Mouse (Mus musculus): ENCODE data around the gene Dusp11. TPM values are rescaled to one million over a fixed set of nuclear protein-coding genes. Genes with fewer than 3 reads are reported as not detected.
"Not testable (repeated sequence)": the region's sequence is repeated elsewhere in the genome, so short reads cannot be mapped to it uniquely, and the experiment has no call there.

Dusp11 gene
- 49.8 TPM in 2 replicates for polyA plus RNA-seq (2014; fragmentation: Nextera tagmentation; extraction: Ambion mirVana)

- Histone ChIP-seq H3K27me3 (ENCODE audit: control insufficient read depth, insufficient read depth, low read length) (no peaks in the 10 kb centered on the region), H3K27ac (replicated peaks in 1 of 2; ENCODE audit: control insufficient read depth in 1 of 2, insufficient read depth in 1 of 2, low read depth in 2 of 2, low read length in 2 of 2) (peak within 1 kb of the TSS; percentile 97 to 99), H3K9ac (ENCODE audit: low read length) (peak within 1 kb of the TSS; percentile 93), H3K4me1 (ENCODE audit: control insufficient read depth in 2 of 2, insufficient read depth in 2 of 2, low read length in 2 of 2) (peaks cover 3 to 9% of the 10 kb centered on the region in 2 experiments), H3K36me3 (ENCODE audit: control insufficient read depth, insufficient read depth, low read length) (peaks cover 30% of the 10 kb centered on the region), H3K4me2 (ENCODE audit: low read length) (peak within 1 kb of the TSS; percentile 81), H3K4me3 (ENCODE audit: control insufficient read depth in 1 of 2, insufficient read depth in 1 of 2, low read depth in 1 of 2, low read length in 2 of 2) (peak within 1 kb of the TSS; percentile 72 to 89), H3K9me3 (ENCODE audit: control insufficient read depth, low read length) (no peaks in the 10 kb centered on the region)
- WGBS = under 1% methylated on average over 67 of the region's 70 CpGs
- ATAC-seq (ENCODE audit: insufficient number of reproducible peaks, insufficient read depth, low FRiP score, low read depth) = peak; percentile 97
These were observed at the start of gene Dusp11 for GRCm38 (mm10) chr6:85961101-85962091. Gene Dusp11 (minus strand): TSS chr6:85961667.

DNA sequence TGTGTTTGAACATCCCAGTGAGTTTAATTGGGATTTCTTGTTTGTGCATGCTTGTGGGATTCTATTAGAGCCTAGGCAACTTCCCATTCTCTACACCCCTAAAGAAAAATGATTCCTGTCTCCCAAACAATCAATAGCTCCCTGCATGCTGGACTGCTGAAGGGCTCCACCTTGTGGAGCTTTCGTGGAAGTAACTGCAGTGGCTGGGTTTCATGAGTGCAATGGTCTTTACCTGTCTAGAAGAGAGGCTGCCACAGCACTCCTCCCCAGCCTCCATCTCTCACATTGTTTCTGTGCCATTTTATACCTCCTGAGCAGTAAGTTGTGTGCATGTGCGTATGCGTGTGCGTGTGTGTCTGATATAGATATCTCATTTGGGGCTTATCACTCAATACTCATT, 48.5 kb upstream of the Dusp11 start:
- ATAC-seq (ENCODE audit: insufficient number of reproducible peaks, insufficient read depth, low FRiP score, low read depth) = no peak
- no peaks in the 10 kb centered on the region for H3K9me3 ChIP-seq (ENCODE audit: control insufficient read depth, low read length)
- no peaks in the 10 kb centered on the region for H3K36me3 ChIP-seq (ENCODE audit: control insufficient read depth, insufficient read depth, low read length)
- no peaks in the 10 kb centered on the region for H3K27me3 ChIP-seq (ENCODE audit: control insufficient read depth, insufficient read depth, low read length)
- no peak overlapping the region for H3K4me3 ChIP-seq (ENCODE audit: control insufficient read depth in 1 of 2, insufficient read depth in 1 of 2, low read depth in 1 of 2, low read length in 2 of 2)
- no peaks in the 10 kb centered on the region for H3K4me1 ChIP-seq (ENCODE audit: control insufficient read depth in 2 of 2, insufficient read depth in 2 of 2, low read length in 2 of 2)
- no peak overlapping the region for H3K9ac ChIP-seq (ENCODE audit: low read length)
- WGBS = 33% methylated on average over 4 of the region's 4 CpGs
- no peak overlapping the region for H3K4me2 ChIP-seq (ENCODE audit: low read length)
- no peak overlapping the region for H3K27ac ChIP-seq (replicated peaks in 1 of 2; ENCODE audit: control insufficient read depth in 1 of 2, insufficient read depth in 1 of 2, low read depth in 2 of 2, low read length in 2 of 2)

GRCm38 (mm10) chr6:86004271-86005148, 43.0 kb upstream of the Dusp11 start:
- H3K4me3 ChIP-seq (ENCODE audit: control insufficient read depth in 1 of 2, insufficient read depth in 1 of 2, low read depth in 1 of 2, low read length in 2 of 2) = 0 out of 4 replicates have a peak overlapping the region, but pooled peaks of 1 of the 2 experiments have one; percentile 2
- ATAC-seq (ENCODE audit: insufficient number of reproducible peaks, insufficient read depth, low FRiP score, low read depth) = no peak; the same call in 1 of the 2 replicates
- H3K27ac ChIP-seq (replicated peaks in 1 of 2; ENCODE audit: control insufficient read depth in 1 of 2, insufficient read depth in 1 of 2, low read depth in 2 of 2, low read length in 2 of 2) = no peak overlapping the region
- H3K36me3 ChIP-seq (ENCODE audit: control insufficient read depth, insufficient read depth, low read length) = no peaks in the 10 kb centered on the region
- H3K27me3 ChIP-seq (ENCODE audit: control insufficient read depth, insufficient read depth, low read length) = no peaks in the 10 kb centered on the region
- WGBS = 7% methylated on average over 18 of the region's 18 CpGs
- peak overlapping the region; percentile 58 for H3K4me2 ChIP-seq (ENCODE audit: low read length)
- 0 out of 2 replicates have a peak overlapping the region, but pooled peaks have one; percentile 46 for H3K9ac ChIP-seq (ENCODE audit: low read length)
- H3K4me1 ChIP-seq (ENCODE audit: control insufficient read depth in 2 of 2, insufficient read depth in 2 of 2, low read length in 2 of 2) = no peaks in the 10 kb centered on the region; a peak in 1 of 4 replicates
- 0 out of 2 replicates have a peak, but pooled peaks cover 2% of the 10 kb centered on the region for H3K9me3 ChIP-seq (ENCODE audit: control insufficient read depth, low read length)

DNA sequence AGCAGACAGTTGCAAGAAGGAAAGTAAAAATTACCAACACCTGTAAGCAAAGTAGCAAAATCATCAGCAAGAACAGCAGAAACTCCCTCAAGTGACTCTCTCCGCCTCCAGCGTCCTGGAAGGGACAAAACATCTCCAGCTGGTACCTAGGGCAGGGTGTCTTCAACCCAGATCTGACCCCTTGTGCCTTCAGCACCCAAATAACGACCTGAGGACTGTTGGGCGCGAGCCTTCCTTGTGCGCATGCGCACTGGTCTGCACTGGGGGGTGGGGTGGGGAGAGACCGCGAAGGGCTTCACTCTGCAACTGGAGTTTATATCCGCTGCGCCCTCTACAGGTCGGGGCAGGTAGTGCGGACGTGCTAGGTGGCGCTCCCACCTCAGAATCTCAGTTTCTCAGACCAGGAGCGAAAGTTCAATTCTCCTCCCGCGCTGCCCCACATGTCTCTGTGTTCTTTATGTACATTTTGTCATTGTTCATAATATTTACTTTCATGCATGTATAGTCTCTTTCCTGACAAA, 42.0 kb upstream of the Dusp11 start:
- 0 out of 2 replicates have a peak, but pooled peaks cover 2% of the 10 kb centered on the region for H3K9me3 ChIP-seq (ENCODE audit: control insufficient read depth, low read length)
- no peak overlapping the region for H3K27ac ChIP-seq (replicated peaks in 1 of 2; ENCODE audit: control insufficient read depth in 1 of 2, insufficient read depth in 1 of 2, low read depth in 2 of 2, low read length in 2 of 2)
- no peaks in the 10 kb centered on the region for H3K27me3 ChIP-seq (ENCODE audit: control insufficient read depth, insufficient read depth, low read length)
- no peak overlapping the region for H3K4me3 ChIP-seq (ENCODE audit: control insufficient read depth in 1 of 2, insufficient read depth in 1 of 2, low read depth in 1 of 2, low read length in 2 of 2)
- H3K4me2 ChIP-seq (ENCODE audit: low read length) = no peak overlapping the region
- WGBS = 68% methylated on average over 18 of the region's 18 CpGs
- ATAC-seq (ENCODE audit: insufficient number of reproducible peaks, insufficient read depth, low FRiP score, low read depth) = no peak
- no peak overlapping the region for H3K9ac ChIP-seq (ENCODE audit: low read length)
- no peaks in the 10 kb centered on the region; a peak in 1 of 4 replicates for H3K4me1 ChIP-seq (ENCODE audit: control insufficient read depth in 2 of 2, insufficient read depth in 2 of 2, low read length in 2 of 2)
- no peaks in the 10 kb centered on the region for H3K36me3 ChIP-seq (ENCODE audit: control insufficient read depth, insufficient read depth, low read length)

- ATAC-seq (ENCODE audit: insufficient number of reproducible peaks, insufficient read depth, low FRiP score, low read depth); H3K4me1 ChIP-seq (ENCODE audit: control insufficient read depth in 2 of 2, insufficient read depth in 2 of 2, low read length in 2 of 2); H3K9ac ChIP-seq (ENCODE audit: low read length); H3K36me3 ChIP-seq (ENCODE audit: control insufficient read depth, insufficient read depth, low read length); H3K4me2 ChIP-seq (ENCODE audit: low read length); H3K27me3 ChIP-seq (ENCODE audit: control insufficient read depth, insufficient read depth, low read length); H3K27ac ChIP-seq (replicated peaks in 1 of 2; ENCODE audit: control insufficient read depth in 1 of 2, insufficient read depth in 1 of 2, low read depth in 2 of 2, low read length in 2 of 2); H3K4me3 ChIP-seq (ENCODE audit: control insufficient read depth in 1 of 2, insufficient read depth in 1 of 2, low read depth in 1 of 2, low read length in 2 of 2); H3K9me3 ChIP-seq (ENCODE audit: control insufficient read depth, low read length): not testable (repeated sequence)
- WGBS = 89% methylated on average over 5 of the region's 5 CpGs
These were observed 29.3 kb upstream of the Dusp11 start for GRCm38 (mm10) chr6:85990774-85991173.

GRCm38 (mm10) chr6:85989570-85989969, 28.1 kb upstream of the Dusp11 start:
- H3K9me3 ChIP-seq (ENCODE audit: control insufficient read depth, low read length); H3K27me3 ChIP-seq (ENCODE audit: control insufficient read depth, insufficient read depth, low read length); H3K36me3 ChIP-seq (ENCODE audit: control insufficient read depth, insufficient read depth, low read length); H3K4me3 ChIP-seq (ENCODE audit: control insufficient read depth in 1 of 2, insufficient read depth in 1 of 2, low read depth in 1 of 2, low read length in 2 of 2); H3K4me1 ChIP-seq (ENCODE audit: control insufficient read depth in 2 of 2, insufficient read depth in 2 of 2, low read length in 2 of 2); H3K9ac ChIP-seq (ENCODE audit: low read length); H3K27ac ChIP-seq (replicated peaks in 1 of 2; ENCODE audit: control insufficient read depth in 1 of 2, insufficient read depth in 1 of 2, low read depth in 2 of 2, low read length in 2 of 2); H3K4me2 ChIP-seq (ENCODE audit: low read length); ATAC-seq (ENCODE audit: insufficient number of reproducible peaks, insufficient read depth, low FRiP score, low read depth): not testable (repeated sequence)
- WGBS = 64% methylated on average over 5 of the region's 5 CpGs

DNA sequence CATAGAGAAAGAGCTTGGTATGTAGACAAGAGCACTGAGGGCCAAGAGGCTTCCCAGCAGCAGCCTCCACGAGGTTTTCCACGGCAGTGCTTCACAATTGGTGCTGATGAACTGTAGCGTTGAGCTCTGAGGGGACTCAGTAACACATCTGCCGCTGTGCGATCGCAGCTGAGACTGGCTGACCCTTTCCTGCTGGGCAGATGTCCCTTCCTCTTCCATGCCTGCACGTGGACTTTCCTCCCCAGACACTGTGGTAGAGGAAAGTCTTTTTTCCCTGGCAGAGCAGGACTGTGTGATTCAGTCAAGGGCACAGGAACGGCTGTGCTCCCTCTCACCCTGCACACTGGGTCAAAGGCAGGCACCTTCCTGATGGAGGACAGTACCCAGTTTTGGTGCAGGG, 22.9 kb upstream of the Dusp11 start:
- Histone ChIP-seq H3K4me3 (ENCODE audit: control insufficient read depth in 1 of 2, insufficient read depth in 1 of 2, low read depth in 1 of 2, low read length in 2 of 2) (no peak overlapping the region), H3K27me3 (ENCODE audit: control insufficient read depth, insufficient read depth, low read length) (no peaks in the 10 kb centered on the region), H3K27ac (replicated peaks in 1 of 2; ENCODE audit: control insufficient read depth in 1 of 2, insufficient read depth in 1 of 2, low read depth in 2 of 2, low read length in 2 of 2) (no peak overlapping the region), H3K9ac (ENCODE audit: low read length) (no peak overlapping the region), H3K4me2 (ENCODE audit: low read length) (no peak overlapping the region), H3K9me3 (ENCODE audit: control insufficient read depth, low read length) (no peaks in the 10 kb centered on the region), H3K36me3 (ENCODE audit: control insufficient read depth, insufficient read depth, low read length) (no peaks in the 10 kb centered on the region), H3K4me1 (ENCODE audit: control insufficient read depth in 2 of 2, insufficient read depth in 2 of 2, low read length in 2 of 2) (no peaks in the 10 kb centered on the region)
- 75% methylated on average over 8 of the region's 8 CpGs for WGBS
- ATAC-seq (ENCODE audit: insufficient number of reproducible peaks, insufficient read depth, low FRiP score, low read depth) = no peak
